Mouse (Mus musculus) heart, postnatal 14 days (tissue): ENCODE results near the gene Col8a1. TPM values are rescaled to one million over a fixed set of nuclear protein-coding genes. Genes with fewer than 3 reads are reported as not detected.

Experiments used
- DNase-seq, 2 experiments: peaks; one replicate each; pipeline ENCODE4 v3.0.0; 2021 to 2022
- intact Hi-C: fragments of 180-260 bp; cut with DNase I; formaldehyde crosslinking; loops from one replicate; pipeline ENCODE4 v1.15.1; 2025
- total RNA-seq, 2 experiments: library from RNA; stranded (reverse); gene quantifications; 2 replicates each; pipeline ENCODE4 v1.2.3; 2021

Gene Col8a1
- total RNA-seq, 2 experiments from 2014 or later, result 8.0 to 9.3 TPM

DNA sequence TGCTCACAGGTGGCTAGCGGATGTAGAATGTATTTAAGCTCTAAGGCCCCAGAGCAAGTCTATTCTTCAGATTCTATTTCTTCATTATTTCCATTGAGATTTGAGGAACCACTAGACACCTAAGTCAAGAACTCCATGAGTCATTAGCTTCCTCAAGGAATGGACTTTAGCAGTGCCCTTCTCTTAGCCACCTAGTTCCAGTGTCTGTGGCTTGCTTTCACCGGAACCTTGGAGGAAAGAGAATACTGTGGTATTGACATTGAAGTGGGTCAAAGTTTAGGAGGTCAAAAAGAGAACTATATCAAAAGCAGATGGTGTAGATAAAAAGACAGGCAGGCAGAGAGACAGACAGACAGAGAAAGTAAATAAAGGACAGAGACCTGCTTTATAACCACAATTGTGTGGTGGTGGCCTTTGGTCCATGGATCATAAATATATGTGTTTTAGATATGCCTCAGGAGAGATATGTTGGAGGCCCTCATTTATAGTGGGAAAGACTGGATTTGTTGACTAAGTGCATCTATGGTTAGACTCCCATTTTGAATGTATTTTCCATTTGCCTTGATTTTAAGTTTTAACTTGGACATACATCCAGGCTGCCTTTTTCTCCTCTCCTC is 60.5 kb downstream of the Col8a1 start:
- intact Hi-C loops, result no loop called here
- DNase-seq, result no peak

DNA sequence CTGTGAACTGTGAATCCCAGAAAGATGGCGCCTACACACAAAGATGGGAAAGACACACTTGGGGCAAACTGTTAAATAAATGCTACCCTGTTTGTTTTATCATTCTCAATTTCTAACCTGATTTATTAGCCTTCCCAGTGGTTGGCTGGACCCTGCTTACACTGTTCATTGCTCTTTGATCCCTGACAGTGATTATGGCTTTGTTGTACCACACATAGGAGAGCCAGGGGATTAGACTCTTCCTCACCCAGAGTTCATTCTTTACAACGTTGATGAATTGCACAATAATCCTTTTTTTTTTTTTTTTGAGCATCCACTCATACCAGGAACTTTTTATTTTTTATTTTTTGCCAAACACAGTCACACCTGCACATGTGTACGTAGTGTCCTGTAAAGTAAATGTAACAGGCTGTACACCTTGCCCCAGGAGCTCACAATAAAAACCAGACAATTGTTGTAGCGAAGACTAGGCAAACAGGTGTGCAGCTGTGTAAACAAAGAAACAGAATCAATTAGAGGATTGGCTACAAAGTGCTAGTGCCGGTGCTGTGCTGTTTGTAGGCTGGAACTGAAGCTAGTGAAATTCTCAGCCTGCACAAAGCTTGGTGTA is 68.6 kb downstream of the Col8a1 start:
- DNase-seq, result no peak
- intact Hi-C loops, result no loop called here

DNA sequence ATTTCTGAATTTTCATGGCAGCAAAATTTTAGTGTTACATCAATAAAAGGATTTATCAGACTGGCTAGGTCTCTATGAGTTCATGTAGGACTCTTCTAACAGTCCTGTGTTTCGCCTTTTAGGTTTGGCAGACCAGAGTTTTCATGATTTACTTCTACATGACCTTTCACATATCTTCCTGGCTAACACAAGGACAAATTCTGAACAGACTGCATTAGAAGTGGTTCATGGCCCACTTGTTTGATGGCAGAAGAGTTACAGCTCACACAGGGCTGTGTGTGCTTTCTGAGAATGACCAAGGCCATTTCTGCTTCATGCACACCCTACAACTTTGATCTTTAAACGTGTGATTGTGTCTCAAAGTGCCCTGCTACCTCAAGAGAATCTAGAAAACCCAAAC is 82.3 kb downstream of the Col8a1 start:
- intact Hi-C loops, result loop anchor here (5.0 kb wide), 1 partner anchor 75 kb away; no protein-coding TSS in a partner anchor
- no peak for DNase-seq

GRCm38 (mm10) chr16:57671637-57672036 is 82.9 kb downstream of the Col8a1 start:
- DNase-seq, result no peak
- intact Hi-C loops, result loop anchor here (2.0 to 5.0 kb wide), 2 partner anchors 76 to 609 kb away; no protein-coding TSS in a partner anchor

- peak; percentile 6 to 44 for DNase-seq
- intact Hi-C loops, result loop anchor here (5.0 to 10.0 kb wide), 3 partner anchors 37 to 265 kb away; no protein-coding TSS in a partner anchor
Observed at GRCm38 (mm10) chr16:57669348-57669747, 85.2 kb downstream of the Col8a1 start.

DNA sequence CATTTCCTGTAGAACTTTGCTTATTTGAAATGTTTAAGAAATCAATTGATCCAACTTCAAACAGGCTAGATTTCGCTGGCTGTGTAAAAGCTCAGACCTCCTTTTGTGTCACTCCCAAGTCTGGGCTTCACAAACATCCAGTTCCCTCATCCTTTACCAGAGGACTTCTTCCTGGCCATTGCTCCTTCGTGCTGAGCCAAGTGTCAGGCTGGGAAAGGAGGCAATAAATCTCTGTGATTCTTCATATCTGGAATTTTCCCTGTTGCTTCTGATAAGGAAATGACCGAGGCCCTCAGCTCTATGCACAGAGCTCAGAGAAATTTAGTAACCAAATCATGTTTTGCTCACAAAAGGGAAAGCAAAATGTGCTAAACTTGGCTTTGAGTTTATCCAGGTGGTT is 91.9 kb downstream of the Col8a1 start:
- no peak for DNase-seq

DNA sequence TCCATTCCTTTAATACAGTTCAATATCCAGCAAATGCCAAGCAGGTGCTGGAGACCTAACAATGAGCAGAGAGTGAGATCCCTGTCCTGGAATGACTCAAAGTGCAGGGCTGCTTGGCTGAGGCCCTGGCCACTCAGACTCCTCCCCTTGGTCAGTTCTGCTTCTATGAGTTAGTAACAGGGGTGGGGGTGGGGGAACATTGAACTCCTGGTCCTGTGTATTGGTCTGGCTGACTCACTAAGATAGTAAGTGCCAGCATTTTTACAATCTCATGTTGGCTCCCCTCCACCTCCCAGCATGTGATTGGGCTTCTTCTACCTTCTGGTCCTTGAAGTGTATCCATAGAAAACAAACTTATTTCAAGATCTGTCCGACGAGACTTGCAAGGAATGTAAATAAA is 104.6 kb downstream of the Col8a1 start:
- intact Hi-C loops, result no loop called here
- DNase-seq, result no peak

More for the DNA sequence above, 91.9 kb downstream of the Col8a1 start:
- intact Hi-C loops, result loop anchor here (10.0 kb wide), 2 partner anchors 192 to 272 kb away; no protein-coding TSS in a partner anchor

GRCm38 (mm10) chr16:57641346-57641885 is 113.1 kb downstream of the Col8a1 start:
- no peak for DNase-seq
- intact Hi-C loops, result no loop called here

DNA sequence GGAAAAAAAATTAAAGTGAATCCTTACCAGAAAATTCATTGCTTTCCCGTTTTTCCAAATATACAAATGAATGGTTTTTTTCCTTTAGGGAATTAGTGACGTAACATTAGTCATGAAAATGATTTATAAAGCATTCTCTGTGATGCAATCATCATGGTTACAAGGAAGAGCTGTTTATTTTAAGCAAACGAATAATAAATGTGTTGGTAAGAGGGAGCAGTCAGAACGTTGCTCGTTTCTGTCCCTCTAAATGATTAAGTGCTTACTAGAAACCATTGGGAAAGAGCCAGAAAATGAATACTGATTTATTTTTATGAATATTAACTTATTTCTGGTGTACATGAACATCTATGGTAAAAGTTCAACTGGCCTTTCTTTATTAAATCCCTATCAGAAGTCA is 119.8 kb downstream of the Col8a1 start:
- intact Hi-C loops, result loop anchor here (1.0 to 10.0 kb wide), 4 partner anchors 33 to 820 kb away; no protein-coding TSS in a partner anchor
- DNase-seq, result no peak

DNA sequence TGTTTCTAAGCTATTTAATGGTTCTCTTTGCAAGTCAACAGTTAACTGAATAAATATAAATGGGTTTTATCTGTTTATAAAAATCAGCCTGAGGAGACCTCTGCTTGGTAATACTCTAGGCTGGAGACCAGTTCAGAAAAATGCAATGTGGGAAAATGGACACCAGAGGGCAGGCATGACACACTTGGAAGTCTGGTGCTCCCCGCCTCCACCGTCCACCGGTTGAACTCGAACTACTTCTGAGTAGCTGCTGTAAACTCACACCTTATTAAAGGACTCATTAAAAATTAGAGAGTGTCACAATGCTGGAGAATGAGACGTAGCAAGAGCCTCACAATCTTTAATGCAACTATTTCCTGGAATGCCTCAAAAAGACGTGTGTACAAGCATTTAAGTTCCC is 120.3 kb downstream of the Col8a1 start:
- intact Hi-C loops, result loop anchor here (1.0 to 10.0 kb wide), 4 partner anchors 33 to 821 kb away; no protein-coding TSS in a partner anchor
- DNase-seq, result peak; percentile 75 to 84

DNA sequence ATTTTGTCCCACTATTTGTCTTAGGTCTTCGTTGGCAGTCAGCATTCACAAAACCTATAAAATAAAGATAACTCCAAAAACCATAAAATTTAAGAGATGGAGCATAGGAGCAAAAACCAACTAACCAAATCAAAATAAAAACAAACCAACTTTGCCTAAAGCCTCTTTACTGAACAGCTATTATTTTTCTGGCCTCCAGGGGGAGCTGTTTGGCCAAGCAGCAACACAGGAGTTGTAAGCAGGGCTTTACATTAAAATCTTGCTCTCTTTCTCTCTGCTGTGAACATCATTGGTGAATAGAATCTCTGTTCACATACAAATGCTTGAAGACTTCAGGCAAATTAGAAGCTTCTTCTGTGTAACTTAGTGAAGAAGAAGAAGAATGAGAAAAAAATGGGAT is 142.8 kb downstream of the Col8a1 start:
- intact Hi-C loops, result loop anchor here (5.0 kb wide), 1 partner anchor 671 kb away; no protein-coding TSS in a partner anchor
- peak; percentile 19 to 59 for DNase-seq

- peak; percentile 84 to 88 for DNase-seq
- intact Hi-C loops, result no loop called here
Observed at GRCm38 (mm10) chr16:57606444-57607227, 147.9 kb downstream of the Col8a1 start, which contains the start of gene Cmss1. TSS of gene Cmss1 (minus strand) at chr16:57606864.

DNA sequence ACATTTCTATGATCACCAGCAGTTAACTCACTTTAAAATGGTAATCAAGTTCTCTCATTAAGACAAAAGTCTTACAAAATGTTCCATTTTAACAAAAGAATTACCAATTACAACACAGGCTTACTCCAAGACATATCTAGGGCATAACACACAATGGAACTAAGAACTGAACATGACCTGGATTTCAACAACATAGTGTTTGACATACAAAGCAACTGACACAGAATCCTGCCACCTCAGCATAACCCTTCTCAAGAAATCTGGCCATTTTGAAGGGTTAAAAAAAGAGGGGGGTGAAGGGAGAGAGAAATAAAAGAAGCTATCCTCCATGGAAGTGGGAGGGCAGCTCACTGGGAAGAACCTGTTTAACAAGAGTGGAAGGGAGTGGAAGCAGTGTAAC is 153.5 kb downstream of the Col8a1 start:
- intact Hi-C loops, result no loop called here
- no peak for DNase-seq

- intact Hi-C loops, result loop anchor here (5.0 kb wide), 2 partner anchors 195 to 355 kb away; no protein-coding TSS in a partner anchor
- no peak for DNase-seq
Observed at GRCm38 (mm10) chr16:57597295-57597957, 157.1 kb downstream of the Col8a1 start.

DNA sequence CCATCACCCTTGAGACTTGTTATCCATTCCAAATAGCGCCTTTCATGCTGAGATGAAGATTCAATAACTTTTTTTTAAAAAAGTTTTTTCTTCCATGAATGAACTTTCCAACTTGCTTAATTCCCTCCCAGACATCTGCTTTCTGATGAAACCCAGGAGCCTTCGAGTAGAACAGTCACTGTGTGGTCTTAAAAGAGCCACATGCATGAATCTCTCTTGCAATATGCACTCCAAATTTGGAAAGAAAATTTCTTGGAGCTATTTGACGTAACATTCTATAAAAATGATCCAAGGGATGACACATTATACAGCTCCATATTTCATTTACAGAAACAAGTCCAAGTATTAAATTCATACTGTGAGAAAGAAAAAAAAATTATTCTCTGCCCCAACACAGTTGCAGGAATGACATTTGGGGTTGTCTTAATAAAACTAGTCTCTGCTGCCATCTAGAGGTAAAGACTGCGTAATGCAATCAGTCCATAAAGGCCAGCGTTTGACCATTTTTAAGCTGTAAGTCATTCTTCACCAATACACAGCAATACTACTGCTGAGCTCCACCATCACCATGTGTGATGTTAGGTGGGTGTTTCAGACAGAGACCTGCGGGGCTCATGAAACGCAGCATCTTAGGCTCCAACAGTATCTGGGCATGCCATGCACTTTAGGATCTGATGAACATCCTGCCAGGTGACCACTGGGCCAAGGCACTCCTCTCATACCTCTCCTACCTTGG is 160.9 kb downstream of the Col8a1 start:
- intact Hi-C loops, result no loop called here
- DNase-seq, result peak in 1 of 2 experiments; percentile 45

GRCm38 (mm10) chr16:57585201-57585600 is 169.3 kb downstream of the Col8a1 start:
- intact Hi-C loops, result no loop called here
- DNase-seq, result no peak

- intact Hi-C loops, result no loop called here
- peak in 1 of 2 experiments; percentile 20 for DNase-seq
Observed at GRCm38 (mm10) chr16:57582008-57582407, 172.5 kb downstream of the Col8a1 start.

DNA sequence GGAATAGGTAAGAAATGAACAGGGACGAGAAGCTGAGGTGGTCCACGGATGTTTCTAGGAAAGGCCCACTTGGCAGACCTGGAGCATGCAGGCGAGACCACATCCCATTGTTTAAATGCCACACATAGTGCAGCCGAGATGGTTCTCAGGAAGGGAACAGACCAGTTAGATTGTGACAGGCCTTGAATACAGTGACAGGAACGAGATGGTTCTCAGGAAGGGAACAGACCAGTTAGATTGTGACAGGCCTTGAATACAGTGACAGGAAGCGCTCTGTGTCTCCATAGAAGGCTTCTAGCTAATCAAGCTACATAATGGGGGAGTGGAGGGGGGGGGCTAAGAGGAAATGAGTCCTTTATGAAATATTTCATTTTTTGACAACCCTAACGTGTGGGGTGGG is 174.5 kb downstream of the Col8a1 start:
- intact Hi-C loops, result no loop called here
- no peak for DNase-seq

- intact Hi-C loops, result loop anchor here (2.0 to 5.0 kb wide), 3 partner anchors 160 to 335 kb away; no protein-coding TSS in a partner anchor
- no peak for DNase-seq
Observed at GRCm38 (mm10) chr16:57577519-57577918, 177.0 kb downstream of the Col8a1 start.
